Mouse (Mus musculus): ENCODE measurements around the gene Gusb. TPM values are rescaled to one million over a fixed set of nuclear protein-coding genes. Genes with fewer than 3 reads are reported as not detected.

Gene Gusb
- polyA plus RNA-seq, 1 experiment, result 46.2 TPM

- no peak for TF ChIP-seq CTCF (IDR thresholded peaks at IDR 0.05; ENCODE audit: extremely low read depth, insufficient read depth, insufficient read length, insufficient replicate concordance)
- no peak for TF ChIP-seq POLR2A (IDR thresholded peaks at IDR 0.05; ENCODE audit: low read depth, low read length)
- Histone ChIP-seq H3K36me3 (ENCODE audit: control insufficient read depth, insufficient read depth, low read length) (no peaks in the 10 kb centered on the region), H3K4me1 (ENCODE audit: control insufficient read depth, insufficient read depth, insufficient read length) (no peaks in the 10 kb centered on the region), H3K27me3 (ENCODE audit: control insufficient read depth, insufficient read depth, low read length) (no peaks in the 10 kb centered on the region), H3K4me3 (ENCODE audit: extremely low read depth, insufficient read depth, insufficient read length) (no peak overlapping the region), H3K27ac (ENCODE audit: insufficient read depth, low read length) (no peak overlapping the region)
- DNase-seq (ENCODE audit: low read depth in 1 of 2, low spot score in 2 of 2), result no peak
- WGBS, result 78% methylated on average over 4 of the region's 4 CpGs
Measured at GRCm38 (mm10) chr5:129974866-129975311, 28.0 kb downstream of the Gusb start.

GRCm38 (mm10) chr5:129974354-129974753, 28.5 kb downstream of the Gusb start:
- WGBS, result 83% methylated on average over 4 of the region's 4 CpGs
- no peak for DNase-seq (ENCODE audit: low read depth in 1 of 2, low spot score in 2 of 2)
- TF ChIP-seq CTCF (IDR thresholded peaks at IDR 0.05; ENCODE audit: extremely low read depth, insufficient read depth, insufficient read length, insufficient replicate concordance) (no peak), POLR2A (IDR thresholded peaks at IDR 0.05; ENCODE audit: low read depth, low read length) (no peak)
- no peak overlapping the region for H3K4me3 ChIP-seq (ENCODE audit: extremely low read depth, insufficient read depth, insufficient read length)
- no peaks in the 10 kb centered on the region for H3K4me1 ChIP-seq (ENCODE audit: control insufficient read depth, insufficient read depth, insufficient read length)
- H3K27ac ChIP-seq (ENCODE audit: insufficient read depth, low read length), result no peak overlapping the region
- H3K27me3 ChIP-seq (ENCODE audit: control insufficient read depth, insufficient read depth, low read length), result no peaks in the 10 kb centered on the region
- no peaks in the 10 kb centered on the region for H3K36me3 ChIP-seq (ENCODE audit: control insufficient read depth, insufficient read depth, low read length)

GRCm38 (mm10) chr5:129971491-129971890, 31.4 kb downstream of the Gusb start:
- H3K27me3 ChIP-seq (ENCODE audit: control insufficient read depth, insufficient read depth, low read length), result no peaks in the 10 kb centered on the region
- TF ChIP-seq CTCF (IDR thresholded peaks at IDR 0.05; ENCODE audit: extremely low read depth, insufficient read depth, insufficient read length, insufficient replicate concordance) (no peak), POLR2A (IDR thresholded peaks at IDR 0.05; ENCODE audit: low read depth, low read length) (no peak)
- H3K4me3 ChIP-seq (ENCODE audit: extremely low read depth, insufficient read depth, insufficient read length), result no peak overlapping the region
- H3K27ac ChIP-seq (ENCODE audit: insufficient read depth, low read length), result no peak overlapping the region
- no peak for DNase-seq (ENCODE audit: low read depth in 1 of 2, low spot score in 2 of 2)
- no peaks in the 10 kb centered on the region for H3K36me3 ChIP-seq (ENCODE audit: control insufficient read depth, insufficient read depth, low read length)
- WGBS, result 88% methylated on average over 4 of the region's 4 CpGs
- no peaks in the 10 kb centered on the region for H3K4me1 ChIP-seq (ENCODE audit: control insufficient read depth, insufficient read depth, insufficient read length)

GRCm38 (mm10) chr5:129968417-129968816, 34.4 kb downstream of the Gusb start:
- Histone ChIP-seq H3K4me1 (ENCODE audit: control insufficient read depth, insufficient read depth, insufficient read length) (no peaks in the 10 kb centered on the region), H3K27ac (ENCODE audit: insufficient read depth, low read length) (no peak overlapping the region), H3K36me3 (ENCODE audit: control insufficient read depth, insufficient read depth, low read length) (no peaks in the 10 kb centered on the region), H3K4me3 (ENCODE audit: extremely low read depth, insufficient read depth, insufficient read length) (no peak overlapping the region), H3K27me3 (ENCODE audit: control insufficient read depth, insufficient read depth, low read length) (no peaks in the 10 kb centered on the region)
- no peak for DNase-seq (ENCODE audit: low read depth in 1 of 2, low spot score in 2 of 2)
- TF ChIP-seq CTCF (IDR thresholded peaks at IDR 0.05; ENCODE audit: extremely low read depth, insufficient read depth, insufficient read length, insufficient replicate concordance) (no peak), POLR2A (IDR thresholded peaks at IDR 0.05; ENCODE audit: low read depth, low read length) (no peak)
- 90% methylated on average over 7 of the region's 7 CpGs for WGBS

- no peaks in the 10 kb centered on the region for H3K4me1 ChIP-seq (ENCODE audit: control insufficient read depth, insufficient read depth, insufficient read length)
- H3K27ac ChIP-seq (ENCODE audit: insufficient read depth, low read length), result no peak overlapping the region
- H3K4me3 ChIP-seq (ENCODE audit: extremely low read depth, insufficient read depth, insufficient read length), result no peak overlapping the region
- H3K27me3 ChIP-seq (ENCODE audit: control insufficient read depth, insufficient read depth, low read length), result no peaks in the 10 kb centered on the region
- WGBS, result 90% methylated on average over 3 of the region's 3 CpGs
- no peak for DNase-seq (ENCODE audit: low read depth in 1 of 2, low spot score in 2 of 2)
- no peaks in the 10 kb centered on the region for H3K36me3 ChIP-seq (ENCODE audit: control insufficient read depth, insufficient read depth, low read length)
- TF ChIP-seq CTCF (IDR thresholded peaks at IDR 0.05; ENCODE audit: extremely low read depth, insufficient read depth, insufficient read length, insufficient replicate concordance) (no peak), POLR2A (IDR thresholded peaks at IDR 0.05; ENCODE audit: low read depth, low read length) (no peak)
Measured at GRCm38 (mm10) chr5:129966448-129966847, 36.4 kb downstream of the Gusb start.

- no peaks in the 10 kb centered on the region for H3K36me3 ChIP-seq (ENCODE audit: control insufficient read depth, insufficient read depth, low read length)
- H3K27me3 ChIP-seq (ENCODE audit: control insufficient read depth, insufficient read depth, low read length), result no peaks in the 10 kb centered on the region
- H3K4me3 ChIP-seq (ENCODE audit: extremely low read depth, insufficient read depth, insufficient read length), result no peak overlapping the region
- 87% methylated on average over 4 of the region's 4 CpGs for WGBS
- H3K4me1 ChIP-seq (ENCODE audit: control insufficient read depth, insufficient read depth, insufficient read length), result no peaks in the 10 kb centered on the region; the same call in 1 of the 2 replicates
- DNase-seq (ENCODE audit: low read depth in 1 of 2, low spot score in 2 of 2), result no peak
- TF ChIP-seq POLR2A (IDR thresholded peaks at IDR 0.05; ENCODE audit: low read depth, low read length) (no peak), CTCF (IDR thresholded peaks at IDR 0.05; ENCODE audit: extremely low read depth, insufficient read depth, insufficient read length, insufficient replicate concordance) (no peak)
- H3K27ac ChIP-seq (ENCODE audit: insufficient read depth, low read length), result no peak overlapping the region
Measured at GRCm38 (mm10) chr5:129963224-129963623, 39.6 kb downstream of the Gusb start.

GRCm38 (mm10) chr5:129955792-129956191, 47.1 kb downstream of the Gusb start:
- no peak overlapping the region for H3K4me3 ChIP-seq (ENCODE audit: extremely low read depth, insufficient read depth, insufficient read length)
- no peak overlapping the region for H3K27ac ChIP-seq (ENCODE audit: insufficient read depth, low read length)
- H3K27me3 ChIP-seq (ENCODE audit: control insufficient read depth, insufficient read depth, low read length), result no peaks in the 10 kb centered on the region
- no peak for TF ChIP-seq POLR2A (IDR thresholded peaks at IDR 0.05; ENCODE audit: low read depth, low read length)
- TF ChIP-seq CTCF (IDR thresholded peaks at IDR 0.05; ENCODE audit: extremely low read depth, insufficient read depth, insufficient read length, insufficient replicate concordance), result no peak
- H3K36me3 ChIP-seq (ENCODE audit: control insufficient read depth, insufficient read depth, low read length), result no peaks in the 10 kb centered on the region
- no peaks in the 10 kb centered on the region; the same call in 1 of the 2 replicates for H3K4me1 ChIP-seq (ENCODE audit: control insufficient read depth, insufficient read depth, insufficient read length)
- WGBS, result 57% methylated on average over 6 of the region's 6 CpGs
- no peak for DNase-seq (ENCODE audit: low read depth in 1 of 2, low spot score in 2 of 2)

All from spleen, adult 2 months (tissue).